Mouse (Mus musculus): ENCODE data around the gene Naxe.

- TF ChIP-seq CTCF (IDR thresholded peaks at IDR 0.05; ENCODE audit: low read depth, low read length) (no peak), POLR2A (IDR thresholded peaks at IDR 0.05; ENCODE audit: extremely low read depth, insufficient read depth, low read length) (no peak)
Measured at GRCm38 (mm10) chr3:88057030-88057429, 1.3 kb downstream of the Naxe start.

Data from liver, adult 2 months (tissue).